Mouse (Mus musculus): ENCODE measurements around the gene Sdhb.

Sdhb gene

GRCm38 (mm10) chr4:140974408-140974807 lies 13.4 kb downstream of the Sdhb start:
- DNase-seq (ENCODE audit: inconsistent age in 2 of 2, low spot score in 1 of 2): peak in 1 of 2 experiments; percentile 53

- peak in 1 of 2 experiments; percentile 73 for DNase-seq (ENCODE audit: inconsistent age in 2 of 2, low spot score in 1 of 2)
These were observed 14.4 kb downstream of the Sdhb start for GRCm38 (mm10) chr4:140975356-140975755.

- no peak for DNase-seq (ENCODE audit: inconsistent age in 2 of 2, low spot score in 1 of 2)
These were observed 16.3 kb downstream of the Sdhb start for GRCm38 (mm10) chr4:140977278-140977677.

- peak; percentile 86 to 90 for DNase-seq (ENCODE audit: inconsistent age in 2 of 2, low spot score in 1 of 2)
These were observed 17.1 kb downstream of the Sdhb start for GRCm38 (mm10) chr4:140977886-140978692.

- no peak for DNase-seq (ENCODE audit: inconsistent age in 2 of 2, low spot score in 1 of 2)
These were observed 20.6 kb downstream of the Sdhb start for GRCm38 (mm10) chr4:140981605-140982004.

- no peak for DNase-seq (ENCODE audit: inconsistent age in 2 of 2, low spot score in 1 of 2)
These were observed 21.8 kb downstream of the Sdhb start for GRCm38 (mm10) chr4:140982808-140983207.

GRCm38 (mm10) chr4:140983442-140983841 lies 22.4 kb downstream of the Sdhb start:
- peak; percentile 57 to 69 for DNase-seq (ENCODE audit: inconsistent age in 2 of 2, low spot score in 1 of 2)

GRCm38 (mm10) chr4:140984544-140984943 lies 23.5 kb downstream of the Sdhb start:
- DNase-seq (ENCODE audit: inconsistent age in 2 of 2, low spot score in 1 of 2): no peak

GRCm38 (mm10) chr4:140986024-140986710 lies 25.2 kb downstream of the Sdhb start:
- no peak for DNase-seq (ENCODE audit: inconsistent age in 2 of 2, low spot score in 1 of 2)

- DNase-seq (ENCODE audit: inconsistent age in 2 of 2, low spot score in 1 of 2): peak; percentile 92 to 96
These were observed 25.9 kb downstream of the Sdhb start, which contains the start of gene Atp13a2 for GRCm38 (mm10) chr4:140986711-140987395. Atp13a2 (plus strand) TSS chr4:140986873.

- DNase-seq (ENCODE audit: inconsistent age in 2 of 2, low spot score in 1 of 2): peak in 1 of 2 experiments; percentile 55
These were observed 26.5 kb downstream of the Sdhb start for GRCm38 (mm10) chr4:140987476-140987875.

GRCm38 (mm10) chr4:140988706-140989290 lies 27.8 kb downstream of the Sdhb start:
- DNase-seq (ENCODE audit: inconsistent age in 2 of 2, low spot score in 1 of 2): peak in 1 of 2 experiments; percentile 48

- DNase-seq (ENCODE audit: inconsistent age in 2 of 2, low spot score in 1 of 2): no peak
These were observed 28.4 kb downstream of the Sdhb start for GRCm38 (mm10) chr4:140989447-140989846.

GRCm38 (mm10) chr4:140992215-140992614 lies 31.2 kb downstream of the Sdhb start:
- no peak for DNase-seq (ENCODE audit: inconsistent age in 2 of 2, low spot score in 1 of 2)

- no peak for DNase-seq (ENCODE audit: inconsistent age in 2 of 2, low spot score in 1 of 2)
These were observed 32.8 kb downstream of the Sdhb start for GRCm38 (mm10) chr4:140993846-140994245.

GRCm38 (mm10) chr4:140995811-140996210 lies 34.8 kb downstream of the Sdhb start:
- no peak for DNase-seq (ENCODE audit: inconsistent age in 2 of 2, low spot score in 1 of 2)

- DNase-seq (ENCODE audit: inconsistent age in 2 of 2, low spot score in 1 of 2): no peak
These were observed 35.8 kb downstream of the Sdhb start for GRCm38 (mm10) chr4:140996812-140997211.

GRCm38 (mm10) chr4:141005983-141006382 lies 45.0 kb downstream of the Sdhb start:
- peak; percentile 74 to 84 for DNase-seq (ENCODE audit: inconsistent age in 2 of 2, low spot score in 1 of 2)

GRCm38 (mm10) chr4:141008028-141008427 lies 47.0 kb downstream of the Sdhb start:
- peak; percentile 60 to 74 for DNase-seq (ENCODE audit: inconsistent age in 2 of 2, low spot score in 1 of 2)

- no peak for DNase-seq (ENCODE audit: inconsistent age in 2 of 2, low spot score in 1 of 2)
These were observed 49.1 kb downstream of the Sdhb start, which contains the start of gene Mfap2 for GRCm38 (mm10) chr4:141010118-141010517. Mfap2 (plus strand) TSS chr4:141010418.

- peak in 1 of 2 experiments; percentile 51 for DNase-seq (ENCODE audit: inconsistent age in 2 of 2, low spot score in 1 of 2)
These were observed 49.5 kb downstream of the Sdhb start for GRCm38 (mm10) chr4:141010526-141010925.
